Mouse (Mus musculus): ENCODE results near the gene Tpt1.

- TF ChIP-seq CTCF (IDR thresholded peaks at IDR 0.05; ENCODE audit: low read depth) (0 out of 2 replicates have a peak, but pooled peaks have one; percentile 6), EP300 (IDR thresholded peaks at IDR 0.05; ENCODE audit: low read depth) (no peak)
These were observed 14.7 kb downstream of the Tpt1 start for GRCm38 (mm10) chr14:75859619-75860018.
